Mouse (Mus musculus): ENCODE data around the gene Themis3.

DNA sequence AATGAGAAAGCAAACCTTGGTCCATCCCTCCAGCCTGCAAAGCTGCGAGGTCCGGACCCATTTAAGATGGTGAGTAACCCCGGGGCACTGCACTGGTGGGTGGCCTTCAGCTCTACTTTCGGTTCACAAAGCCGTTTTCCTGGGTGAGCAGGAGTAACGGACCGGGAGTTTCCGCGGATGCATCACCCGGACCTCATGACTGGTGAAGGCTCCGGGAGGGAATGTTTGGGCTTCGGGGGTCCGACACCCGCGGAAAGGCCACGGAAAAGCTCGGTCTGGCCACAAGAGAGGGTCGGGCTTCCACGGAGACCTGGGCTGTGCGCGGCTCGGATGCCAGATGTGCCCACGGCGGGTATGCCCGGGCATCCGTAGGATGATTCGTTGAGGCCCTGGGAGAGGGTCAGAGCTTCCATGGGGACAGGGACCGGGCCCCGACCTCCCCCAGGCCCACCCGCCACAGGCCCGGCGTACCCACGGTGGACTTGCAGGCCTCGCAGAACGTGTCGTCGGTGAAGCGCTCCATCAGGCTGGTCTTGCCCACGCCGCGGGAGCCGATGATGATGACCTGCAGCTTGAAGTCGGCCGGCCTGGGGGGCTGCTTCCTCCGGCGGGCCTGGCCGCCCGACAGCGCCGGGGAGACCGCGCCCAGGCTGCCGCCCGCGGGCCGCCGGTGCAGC, 75.4 kb downstream of the Themis3 start:
- TF ChIP-seq POLR2A (IDR thresholded peaks at IDR 0.05; ENCODE audit: borderline replicate concordance, extremely low read depth, low read depth, low read length) (no peak), CTCF (IDR thresholded peaks at IDR 0.05; ENCODE audit: insufficient read depth, low read length) (no peak)

Measured in lung, adult 2 months (tissue).